8 mouse cellular contexts compared by ENCODE assay signal in the genomic region with DNA sequence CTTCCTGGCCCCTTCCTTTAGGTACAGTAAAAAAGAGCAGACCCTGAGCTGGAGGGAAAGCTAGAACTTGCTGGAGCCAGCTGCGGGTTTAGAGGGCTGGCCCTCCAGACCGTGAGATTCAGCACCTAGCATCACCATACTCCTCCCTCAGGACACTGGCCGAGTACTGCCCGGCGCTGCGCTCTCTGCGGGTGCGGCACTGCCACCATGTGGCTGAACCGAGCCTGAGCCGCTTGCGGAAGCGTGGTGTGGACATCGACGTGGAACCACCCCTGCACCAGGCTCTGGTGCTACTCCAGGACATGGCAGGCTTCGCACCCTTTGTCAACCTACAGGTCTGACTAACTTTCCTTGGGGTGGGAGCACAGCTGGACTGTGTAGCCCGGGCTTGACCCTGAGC. TPM values are rescaled to one million over a fixed set of nuclear protein-coding genes. Genes with fewer than 3 reads are reported as not detected.
A peak's percentile ranks its signal among the peaks of the same experiment; 100 is the strongest.
DNase-seq lines count a peak whose midpoint lies in the region; ATAC-seq and TF ChIP-seq lines count a peak whose summit lies in the region.

No protein-coding gene starts in this region.

- ATAC-seq in erythroid progenitor cell, adult 5-6 weeks (replicated peaks; ENCODE audit: low FRiP score, poor library complexity, severe bottlenecking), result peak; percentile 74
- 0 out of 2 replicates have a peak, but pooled peaks have one; percentile 26 for ATAC-seq in heart, embryonic 13.5 days (ENCODE audit: extremely low read depth, insufficient number of reproducible peaks, low FRiP score, low TSS enrichment)
- peak; percentile 53; the same call in 1 of the 2 replicates for ATAC-seq in kidney, postnatal 0 days (replicated peaks; ENCODE audit: low FRiP score, low read depth)
- ATAC-seq in neural tube, embryonic 13.5 days (ENCODE audit: low read depth), result no peak

- H3K4me2 ChIP-seq in heart, embryonic 13.5 days, result peak overlapping the region; percentile 98
- H3K4me2 ChIP-seq in kidney, postnatal 0 days (ENCODE audit: low read length), result peak overlapping the region; percentile 89
- peak overlapping the region; percentile 99 for H3K4me2 ChIP-seq in neural tube, embryonic 13.5 days

- peak overlapping the region; percentile 88; the same call in 1 of the 2 replicates for H3K4me3 ChIP-seq in E14TG2a.4 (replicated peaks; ENCODE audit: low read length)
- H3K4me3 ChIP-seq in bone marrow, adult 2 months (replicated peaks; ENCODE audit: control insufficient read depth, low read depth, low read length), result no peak overlapping the region
- H3K4me3 ChIP-seq in heart, embryonic 13.5 days, result peak overlapping the region; percentile 79; the same call in 1 of the 2 replicates
- H3K4me3 ChIP-seq in kidney, postnatal 0 days (replicated peaks; ENCODE audit: low read depth, low read length), result no peak overlapping the region
- peak overlapping the region; percentile 65; the same call in 1 of the 2 replicates for H3K4me3 ChIP-seq in neural tube, embryonic 13.5 days

- no peak overlapping the region for H3K9ac ChIP-seq in heart, embryonic 13.5 days
- H3K9ac ChIP-seq in kidney, postnatal 0 days (ENCODE audit: low read depth, low read length), result 0 out of 2 replicates have a peak overlapping the region, but pooled peaks have one; percentile 25
- peak overlapping the region; percentile 45; the same call in 1 of the 2 replicates for H3K9ac ChIP-seq in neural tube, embryonic 13.5 days

- TF ChIP-seq POLR2A in bone marrow, adult 2 months (IDR thresholded peaks at IDR 0.05; ENCODE audit: borderline replicate concordance, control insufficient read depth, low read depth, low read length), result peak; percentile 43; the same call in 1 of the 2 replicates

- peak; percentile 90 for DNase-seq in kidney, postnatal 0 days (ENCODE audit: low spot score)
- peak; percentile 85 to 88 for DNase-seq in lung, adult 18-20 months
- DNase-seq in thymus, postnatal 14 days, result peak; percentile 66

- TF ChIP-seq CTCF in E14TG2a.4 (conservative IDR thresholded peaks at IDR 0.05; ENCODE audit: low read length), result peak; percentile 37
- peak; percentile 99 for TF ChIP-seq CTCF in bone marrow, adult 2 months (IDR thresholded peaks at IDR 0.05; ENCODE audit: control insufficient read depth, insufficient read depth, low read length)
- TF ChIP-seq CTCF in kidney, postnatal 0 days (IDR thresholded peaks at IDR 0.05; ENCODE audit: low read depth), result peak; percentile 93

- H3K36me3 ChIP-seq in E14TG2a.4 (ENCODE audit: insufficient read depth, low read length), result peaks cover 30% of the 10 kb centered on the region
- H3K36me3 ChIP-seq in heart, embryonic 13.5 days, result peaks cover 27% of the 10 kb centered on the region
- H3K36me3 ChIP-seq in kidney, postnatal 0 days (ENCODE audit: insufficient read depth, low read length), result peaks cover 16% of the 10 kb centered on the region
- H3K36me3 ChIP-seq in neural tube, embryonic 13.5 days, result peaks cover 24% of the 10 kb centered on the region

- H3K4me1 ChIP-seq in E14TG2a.4 (replicated peaks; ENCODE audit: low read depth, low read length), result peaks cover 64% of the 10 kb centered on the region
- peaks cover 4% of the 10 kb centered on the region; the same call in 1 of the 2 replicates for H3K4me1 ChIP-seq in bone marrow, adult 2 months (ENCODE audit: control insufficient read depth, insufficient read depth, low read length)
- H3K4me1 ChIP-seq in heart, embryonic 13.5 days, result peaks cover 28% of the 10 kb centered on the region
- H3K4me1 ChIP-seq in kidney, postnatal 0 days (replicated peaks; ENCODE audit: insufficient read depth, low read length), result peaks cover 19% of the 10 kb centered on the region
- peaks cover 46% of the 10 kb centered on the region for H3K4me1 ChIP-seq in neural tube, embryonic 13.5 days (replicated peaks)

- peaks cover 35% of the 10 kb centered on the region for H3K27me3 ChIP-seq in E14TG2a.4 (ENCODE audit: insufficient read depth, low read length)
- peaks cover 26% of the 10 kb centered on the region for H3K27me3 ChIP-seq in heart, embryonic 13.5 days (replicated peaks)
- H3K27me3 ChIP-seq in kidney, postnatal 0 days (ENCODE audit: insufficient read depth, low read length), result peaks cover 19% of the 10 kb centered on the region
- H3K27me3 ChIP-seq in neural tube, embryonic 13.5 days, result peaks cover 11% of the 10 kb centered on the region

- no peak overlapping the region for H3K27ac ChIP-seq in bone marrow, adult 2 months (ENCODE audit: control insufficient read depth, insufficient read depth, low read depth, low read length, poor library complexity)
- no peak overlapping the region for H3K27ac ChIP-seq in heart, embryonic 13.5 days (replicated peaks)
- H3K27ac ChIP-seq in kidney, postnatal 0 days, result peak overlapping the region; percentile 84
- H3K27ac ChIP-seq in neural tube, embryonic 13.5 days (replicated peaks), result no peak overlapping the region

- H3K9me3 ChIP-seq in E14TG2a.4 (ENCODE audit: low read length), result no peaks in the 10 kb centered on the region
- H3K9me3 ChIP-seq in heart, embryonic 13.5 days, result no peaks in the 10 kb centered on the region
- no peaks in the 10 kb centered on the region for H3K9me3 ChIP-seq in kidney, postnatal 0 days (replicated peaks; ENCODE audit: low read length)
- H3K9me3 ChIP-seq in neural tube, embryonic 13.5 days, result no peaks in the 10 kb centered on the region

- WGBS in bone marrow, adult 2 months, result 4% methylated on average over 16 of the region's 16 CpGs
- 6% methylated on average over 16 of the region's 16 CpGs for WGBS in heart, embryonic 13.5 days
- WGBS in kidney, postnatal 0 days, result 5% methylated on average over 16 of the region's 16 CpGs
- WGBS in neural tube, embryonic 13.5 days, result 5% methylated on average over 16 of the region's 16 CpGs

RNA-seq across cellular contexts. Expression of a gene that starts 2.0 kb away (rescaled TPM):
- 1.2 and 3.0 TPM in 2 replicates for polyA plus RNA-seq in bone marrow, adult 2 months (2011; ENCODE audit: insufficient read depth, insufficient read length, low replicate concordance, missing spikeins)
- not detected in 2 replicates for total RNA-seq in erythroid progenitor cell, adult 5-6 weeks (2015; ENCODE audit: low replicate concordance)
- total RNA-seq in erythroid progenitor cell, adult 5-6 weeks (2017; ENCODE audit: low replicate concordance), result 2.2 TPM in 1 of 2 replicates, not detected in the other
- polyA plus RNA-seq in heart, embryonic 13.5 days (2015; fragmentation: Nextera tagmentation; extraction: Ambion mirVana), result 9.5 and 10.2 TPM in 2 replicates
- 29.9 and 33.8 TPM in 2 replicates for polyA plus RNA-seq in kidney, postnatal 0 days (2015; fragmentation: Nextera tagmentation; extraction: Ambion mirVana)
- polyA plus RNA-seq in neural tube, embryonic 13.5 days (2015; fragmentation: Nextera tagmentation; extraction: Ambion mirVana), result 37.7 and 39.1 TPM in 2 replicates

RNA-seq across cellular contexts. Expression of a gene that starts 3.0 kb away (rescaled TPM):
- polyA plus RNA-seq in bone marrow, adult 2 months (2011; ENCODE audit: insufficient read depth, insufficient read length, low replicate concordance, missing spikeins), result 1.1 and 4.8 TPM in 2 replicates
- not detected in 2 replicates for total RNA-seq in erythroid progenitor cell, adult 5-6 weeks (2015; ENCODE audit: low replicate concordance)
- total RNA-seq in erythroid progenitor cell, adult 5-6 weeks (2017; ENCODE audit: low replicate concordance), result 2.8 TPM in 1 of 2 replicates, not detected in the other
- 4.3 and 5.6 TPM in 2 replicates for polyA plus RNA-seq in heart, embryonic 13.5 days (2015; fragmentation: Nextera tagmentation; extraction: Ambion mirVana)
- polyA plus RNA-seq in kidney, postnatal 0 days (2015; fragmentation: Nextera tagmentation; extraction: Ambion mirVana), result 2.7 and 2.9 TPM in 2 replicates
- polyA plus RNA-seq in neural tube, embryonic 13.5 days (2015; fragmentation: Nextera tagmentation; extraction: Ambion mirVana), result 47.2 and 53.8 TPM in 2 replicates

RNA-seq across cellular contexts. Expression of a gene that starts 8.6 kb away (rescaled TPM):
- 74.9 and 161 TPM in 2 replicates for polyA plus RNA-seq in bone marrow, adult 2 months (2011; ENCODE audit: insufficient read depth, insufficient read length, low replicate concordance, missing spikeins)
- total RNA-seq in erythroid progenitor cell, adult 5-6 weeks (2015; ENCODE audit: low replicate concordance), result 8.4 and 16.2 TPM in 2 replicates
- total RNA-seq in erythroid progenitor cell, adult 5-6 weeks (2017; ENCODE audit: low replicate concordance), result 42.4 and 50.7 TPM in 2 replicates
- 114 and 131 TPM in 2 replicates for polyA plus RNA-seq in heart, embryonic 13.5 days (2015; fragmentation: Nextera tagmentation; extraction: Ambion mirVana)
- polyA plus RNA-seq in kidney, postnatal 0 days (2015; fragmentation: Nextera tagmentation; extraction: Ambion mirVana), result 167 and 173 TPM in 2 replicates
- 318 and 357 TPM in 2 replicates for polyA plus RNA-seq in neural tube, embryonic 13.5 days (2015; fragmentation: Nextera tagmentation; extraction: Ambion mirVana)

RNA-seq across cellular contexts. Expression of a gene that starts 11.0 kb away (rescaled TPM):
- polyA plus RNA-seq in bone marrow, adult 2 months (2011; ENCODE audit: insufficient read depth, insufficient read length, low replicate concordance, missing spikeins), result 5.1 and 14.9 TPM in 2 replicates
- total RNA-seq in erythroid progenitor cell, adult 5-6 weeks (2015; ENCODE audit: low replicate concordance), result 4.6 and 6.1 TPM in 2 replicates
- 1.4 and 6.2 TPM in 2 replicates for total RNA-seq in erythroid progenitor cell, adult 5-6 weeks (2017; ENCODE audit: low replicate concordance)
- polyA plus RNA-seq in heart, embryonic 13.5 days (2015; fragmentation: Nextera tagmentation; extraction: Ambion mirVana), result 4.5 and 5.2 TPM in 2 replicates
- 12.0 and 14.0 TPM in 2 replicates for polyA plus RNA-seq in kidney, postnatal 0 days (2015; fragmentation: Nextera tagmentation; extraction: Ambion mirVana)
- polyA plus RNA-seq in neural tube, embryonic 13.5 days (2015; fragmentation: Nextera tagmentation; extraction: Ambion mirVana), result 10.3 and 10.6 TPM in 2 replicates

RNA-seq across cellular contexts. Expression of a gene that starts 20.2 kb away (rescaled TPM):
- 1.1 TPM in 1 of 2 replicates, not detected in the other for polyA plus RNA-seq in bone marrow, adult 2 months (2011; ENCODE audit: insufficient read depth, insufficient read length, low replicate concordance, missing spikeins)
- not detected in 2 replicates for total RNA-seq in erythroid progenitor cell, adult 5-6 weeks (2015; ENCODE audit: low replicate concordance)
- not detected in 2 replicates for total RNA-seq in erythroid progenitor cell, adult 5-6 weeks (2017; ENCODE audit: low replicate concordance)
- polyA plus RNA-seq in heart, embryonic 13.5 days (2015; fragmentation: Nextera tagmentation; extraction: Ambion mirVana), result 0.76 and 1.4 TPM in 2 replicates
- 3.5 and 4.0 TPM in 2 replicates for polyA plus RNA-seq in kidney, postnatal 0 days (2015; fragmentation: Nextera tagmentation; extraction: Ambion mirVana)
- polyA plus RNA-seq in neural tube, embryonic 13.5 days (2015; fragmentation: Nextera tagmentation; extraction: Ambion mirVana), result 2.5 and 3.5 TPM in 2 replicates

Comparison
In these comparisons a context has a peak if more than half of its experiments do, and no peak if none do; other contexts are left out.
1. H3K4me3 ChIP-seq: peak in E14TG2a.4 (single experiment), heart, embryonic 13.5 days (single experiment) and neural tube, embryonic 13.5 days (single experiment); none in bone marrow, adult 2 months (single experiment) and kidney, postnatal 0 days (single experiment).
2. CTCF ChIP-seq: peak in every context shown above with its lines; median percentile 99 in bone marrow, adult 2 months; 93 in kidney, postnatal 0 days; 37 in E14TG2a.4.
3. Peak in every context shown above with its lines, with median percentiles within 50 percentile points of each other: H3K4me2 ChIP-seq and DNase-seq.